Mouse (Mus musculus): ENCODE results near the gene Tmbim6. TPM values are rescaled to one million over a fixed set of nuclear protein-coding genes. Genes with fewer than 3 reads are reported as not detected.

The Tmbim6 gene
- total and polyA plus RNA-seq, 2 experiments from 2014 or later = 346 to 355 TPM

- H3K27ac ChIP-seq = no peak overlapping the region
- H3K27me3 ChIP-seq (ENCODE audit: insufficient read depth, low read length) = no peaks in the 10 kb centered on the region
- no peaks in the 10 kb centered on the region for H3K36me3 ChIP-seq (ENCODE audit: insufficient read depth, low read length)
- no peak overlapping the region for H3K4me3 ChIP-seq (ENCODE audit: low read length)
- no peak for TF ChIP-seq CTCF (IDR thresholded peaks at IDR 0.05; ENCODE audit: low read depth)
- DNase-seq (ENCODE audit: low spot score) = no peak
- no peak overlapping the region for H3K9ac ChIP-seq (replicated peaks; ENCODE audit: low read length)
- no peaks in the 10 kb centered on the region for H3K4me1 ChIP-seq (ENCODE audit: insufficient read depth, low read length)
- H3K4me2 ChIP-seq (ENCODE audit: low read depth, low read length) = no peak overlapping the region
- no peaks in the 10 kb centered on the region for H3K9me3 ChIP-seq (ENCODE audit: low read length)
- no peak for ATAC-seq
- 68% methylated on average over 6 of the region's 6 CpGs for WGBS
Observed at GRCm38 (mm10) chr15:99355660-99356059, 37.0 kb upstream of the Tmbim6 start.

GRCm38 (mm10) chr15:99356462-99356861, 36.2 kb upstream of the Tmbim6 start:
- Histone ChIP-seq H3K4me2 (ENCODE audit: low read depth, low read length) (no peak overlapping the region), H3K4me1 (ENCODE audit: insufficient read depth, low read length) (no peaks in the 10 kb centered on the region), H3K9me3 (ENCODE audit: low read length) (no peaks in the 10 kb centered on the region), H3K27me3 (ENCODE audit: insufficient read depth, low read length) (no peaks in the 10 kb centered on the region), H3K36me3 (ENCODE audit: insufficient read depth, low read length) (no peaks in the 10 kb centered on the region), H3K9ac (replicated peaks; ENCODE audit: low read length) (no peak overlapping the region), H3K27ac (no peak overlapping the region), H3K4me3 (ENCODE audit: low read length) (no peak overlapping the region)
- DNase-seq (ENCODE audit: low spot score) (no peak), ATAC-seq (no peak)
- no peak for TF ChIP-seq CTCF (IDR thresholded peaks at IDR 0.05; ENCODE audit: low read depth)
- WGBS = 72% methylated on average over 6 of the region's 6 CpGs

GRCm38 (mm10) chr15:99358952-99359351, 33.7 kb upstream of the Tmbim6 start:
- Histone ChIP-seq H3K27ac (no peak overlapping the region), H3K9ac (replicated peaks; ENCODE audit: low read length) (no peak overlapping the region), H3K27me3 (ENCODE audit: insufficient read depth, low read length) (no peaks in the 10 kb centered on the region), H3K36me3 (ENCODE audit: insufficient read depth, low read length) (no peaks in the 10 kb centered on the region), H3K4me1 (ENCODE audit: insufficient read depth, low read length) (no peaks in the 10 kb centered on the region), H3K9me3 (ENCODE audit: low read length) (no peaks in the 10 kb centered on the region), H3K4me2 (ENCODE audit: low read depth, low read length) (no peak overlapping the region), H3K4me3 (ENCODE audit: low read length) (no peak overlapping the region)
- ATAC-seq (no peak), DNase-seq (ENCODE audit: low spot score) (no peak)
- 85% methylated on average over 9 of the region's 9 CpGs for WGBS
- no peak for TF ChIP-seq CTCF (IDR thresholded peaks at IDR 0.05; ENCODE audit: low read depth)

DNA sequence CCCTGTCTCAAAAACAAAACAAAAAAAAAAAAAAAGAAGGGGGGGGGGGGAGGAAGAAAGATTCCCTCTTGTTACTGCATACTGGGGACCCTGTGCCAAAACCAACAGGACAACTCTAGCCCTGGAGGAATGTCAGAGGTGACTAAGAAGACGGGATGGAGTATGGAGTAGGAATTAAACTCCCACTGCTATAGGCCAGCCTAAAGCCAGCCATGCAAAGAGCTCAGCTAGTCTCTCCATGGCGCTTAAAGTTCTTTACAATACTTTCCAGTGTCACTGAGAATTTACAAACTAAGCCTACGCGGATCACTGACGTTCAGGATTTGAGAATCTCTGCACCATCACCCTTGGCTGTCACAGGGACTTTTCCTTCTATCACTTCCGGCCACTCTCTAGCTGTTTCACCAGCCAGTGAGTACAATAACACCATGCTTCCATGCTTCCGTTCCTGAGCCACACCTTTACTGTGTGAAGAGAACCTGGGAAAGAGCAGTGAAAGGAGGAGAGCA, 28.6 kb upstream of the Tmbim6 start:
- Histone ChIP-seq H3K36me3 (ENCODE audit: insufficient read depth, low read length) (no peaks in the 10 kb centered on the region), H3K27me3 (ENCODE audit: insufficient read depth, low read length) (no peaks in the 10 kb centered on the region), H3K9ac (replicated peaks; ENCODE audit: low read length) (no peak overlapping the region), H3K27ac (no peak overlapping the region), H3K9me3 (ENCODE audit: low read length) (no peaks in the 10 kb centered on the region), H3K4me3 (ENCODE audit: low read length) (no peak overlapping the region), H3K4me1 (ENCODE audit: insufficient read depth, low read length) (0 out of 2 replicates have a peak, but pooled peaks cover 7% of the 10 kb centered on the region), H3K4me2 (ENCODE audit: low read depth, low read length) (no peak overlapping the region)
- no peak for DNase-seq (ENCODE audit: low spot score)
- no peak for ATAC-seq
- WGBS = 66% methylated on average over 7 of the region's 7 CpGs
- no peak for TF ChIP-seq CTCF (IDR thresholded peaks at IDR 0.05; ENCODE audit: low read depth)

DNA sequence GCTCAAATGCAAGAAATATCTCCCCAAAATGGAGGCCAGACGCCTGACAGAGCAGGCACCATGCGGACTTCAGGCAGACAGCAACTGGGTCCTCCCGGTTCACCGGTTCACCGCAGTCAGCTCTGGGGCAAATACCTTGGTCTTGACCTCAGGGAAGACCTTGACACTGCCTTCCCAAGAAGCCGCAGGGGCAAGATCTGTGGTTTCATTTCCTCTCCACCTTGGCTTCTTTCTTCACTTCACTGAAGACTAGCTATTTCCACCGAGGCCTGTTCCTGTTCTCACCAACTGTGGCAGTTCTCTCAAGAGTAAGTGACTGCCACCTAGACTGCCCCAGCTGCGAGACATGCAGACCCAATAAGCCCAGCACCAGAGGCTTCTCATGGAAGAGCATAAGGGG, 27.8 kb upstream of the Tmbim6 start:
- ATAC-seq = no peak
- WGBS = 67% methylated on average over 8 of the region's 8 CpGs
- Histone ChIP-seq H3K9ac (replicated peaks; ENCODE audit: low read length) (no peak overlapping the region), H3K4me3 (ENCODE audit: low read length) (no peak overlapping the region), H3K27ac (no peak overlapping the region), H3K27me3 (ENCODE audit: insufficient read depth, low read length) (no peaks in the 10 kb centered on the region), H3K4me1 (ENCODE audit: insufficient read depth, low read length) (0 out of 2 replicates have a peak, but pooled peaks cover 11% of the 10 kb centered on the region), H3K36me3 (ENCODE audit: insufficient read depth, low read length) (no peaks in the 10 kb centered on the region), H3K9me3 (ENCODE audit: low read length) (no peaks in the 10 kb centered on the region), H3K4me2 (ENCODE audit: low read depth, low read length) (no peak overlapping the region)
- DNase-seq (ENCODE audit: low spot score) = no peak
- no peak for TF ChIP-seq CTCF (IDR thresholded peaks at IDR 0.05; ENCODE audit: low read depth)

DNA sequence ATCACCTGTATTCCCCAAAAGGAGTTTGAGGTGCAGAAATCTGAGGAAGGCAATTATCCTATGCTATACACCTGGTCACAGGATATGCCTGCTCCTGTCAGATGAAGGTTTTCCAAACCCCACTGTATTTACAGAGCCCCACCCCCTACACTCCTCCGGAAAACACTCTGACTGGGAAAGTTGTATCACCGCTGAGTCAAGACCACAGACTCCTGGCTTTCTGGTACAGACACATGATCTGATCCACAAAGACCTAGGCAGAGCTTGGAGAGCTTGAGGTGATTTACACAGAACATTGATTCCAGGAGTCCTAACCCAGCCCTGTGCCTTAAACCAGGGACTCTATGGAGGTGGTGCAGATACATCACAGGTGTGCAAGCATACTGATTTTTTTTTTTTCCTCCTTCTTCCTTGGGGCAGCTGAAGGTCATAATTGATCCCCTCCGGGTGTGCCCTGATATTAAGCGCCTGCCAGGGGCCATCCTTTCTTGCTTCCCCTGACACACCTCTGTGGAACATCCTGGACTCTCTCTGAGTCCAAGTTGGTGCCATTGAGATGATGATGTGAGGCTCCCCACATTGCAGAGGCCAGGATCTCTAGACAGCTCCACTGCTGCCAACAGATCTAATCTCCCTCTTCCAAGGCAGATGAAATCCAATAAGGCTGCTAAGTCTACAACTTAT, 24.0 kb upstream of the Tmbim6 start:
- Histone ChIP-seq H3K4me3 (ENCODE audit: low read length) (peak overlapping the region; percentile 88), H3K9me3 (ENCODE audit: low read length) (no peaks in the 10 kb centered on the region), H3K27ac (no peak overlapping the region), H3K4me2 (ENCODE audit: low read depth, low read length) (peak overlapping the region; percentile 82), H3K27me3 (ENCODE audit: insufficient read depth, low read length) (no peaks in the 10 kb centered on the region), H3K9ac (replicated peaks; ENCODE audit: low read length) (no peak overlapping the region), H3K36me3 (ENCODE audit: insufficient read depth, low read length) (no peaks in the 10 kb centered on the region), H3K4me1 (ENCODE audit: insufficient read depth, low read length) (0 out of 2 replicates have a peak, but pooled peaks cover 11% of the 10 kb centered on the region)
- ATAC-seq (no peak), DNase-seq (ENCODE audit: low spot score) (no peak)
- 68% methylated on average over 4 of the region's 4 CpGs for WGBS
- TF ChIP-seq CTCF (IDR thresholded peaks at IDR 0.05; ENCODE audit: low read depth) = no peak

All from hindbrain, postnatal 0 days (tissue).